Mouse (Mus musculus): ENCODE data around the gene Gm21312. TPM values are rescaled to one million over a fixed set of nuclear protein-coding genes. Genes with fewer than 3 reads are reported as not detected.
"Not testable (repeated sequence)": the region's sequence is repeated elsewhere in the genome, so short reads cannot be mapped to it uniquely, and the experiment has no call there.

Gm21312 gene
- not detected in 2 replicates for polyA plus RNA-seq (2015; fragmentation: Nextera tagmentation; extraction: Ambion mirVana)

GRCm38 (mm10) chr10:104176724-104177123 is at the start of gene Gm21312:
Gene Gm21312 (plus strand): TSS chr10:104177024.
- H3K4me1 ChIP-seq; H3K4me2 ChIP-seq; H3K4me3 ChIP-seq (replicated peaks); H3K27me3 ChIP-seq (replicated peaks); ATAC-seq (ENCODE audit: low FRiP score); H3K36me3 ChIP-seq; H3K9ac ChIP-seq (replicated peaks); H3K27ac ChIP-seq (replicated peaks); H3K9me3 ChIP-seq (replicated peaks): not testable (repeated sequence)
- no CpG with 5 or more reads among the region's 3 CpGs for WGBS

- H3K4me1 ChIP-seq; H3K4me3 ChIP-seq (replicated peaks); H3K27ac ChIP-seq (replicated peaks); H3K9me3 ChIP-seq (replicated peaks); ATAC-seq (ENCODE audit: low FRiP score); H3K36me3 ChIP-seq; H3K4me2 ChIP-seq; H3K27me3 ChIP-seq (replicated peaks); H3K9ac ChIP-seq (replicated peaks): not testable (repeated sequence)
- WGBS: no CpG with 5 or more reads among the region's 3 CpGs
Measured at GRCm38 (mm10) chr10:104142687-104143086, 34.1 kb upstream of the Gm21312 start, which contains the start of gene Gm21293. Gene Gm21293 (plus strand): TSS chr10:104142987.

- H3K4me1 ChIP-seq: not testable (repeated sequence)
Measured at GRCm38 (mm10) chr10:104151197-104151596, 25.6 kb upstream of the Gm21312 start, which contains the start of gene Gm6763. Gene Gm6763 (plus strand): TSS chr10:104151497.

GRCm38 (mm10) chr10:104159706-104160105 is 17.1 kb upstream of the Gm21312 start, which contains the start of gene Gm8764:
Gene Gm8764 (plus strand): TSS chr10:104160006.
- H3K27ac ChIP-seq (replicated peaks); H3K9ac ChIP-seq (replicated peaks); H3K4me2 ChIP-seq; H3K4me3 ChIP-seq (replicated peaks); H3K4me1 ChIP-seq; H3K36me3 ChIP-seq; H3K27me3 ChIP-seq (replicated peaks); H3K9me3 ChIP-seq (replicated peaks); ATAC-seq (ENCODE audit: low FRiP score): not testable (repeated sequence)
- no CpG with 5 or more reads among the region's 3 CpGs for WGBS

More at GRCm38 (mm10) chr10:104151197-104151596, 25.6 kb upstream of the Gm21312 start, which contains the start of gene Gm6763:
- not testable (repeated sequence) for H3K27me3 ChIP-seq (replicated peaks); ATAC-seq (ENCODE audit: low FRiP score); H3K4me3 ChIP-seq (replicated peaks); H3K27ac ChIP-seq (replicated peaks); H3K4me2 ChIP-seq; H3K36me3 ChIP-seq; H3K9me3 ChIP-seq (replicated peaks); H3K9ac ChIP-seq (replicated peaks)
- no CpG with 5 or more reads among the region's 3 CpGs for WGBS

GRCm38 (mm10) chr10:104168215-104168614 is 8.6 kb upstream of the Gm21312 start, which contains the start of gene Gm21304:
Gene Gm21304 (plus strand): TSS chr10:104168515.
- not testable (repeated sequence) for H3K4me2 ChIP-seq; H3K9ac ChIP-seq (replicated peaks); H3K9me3 ChIP-seq (replicated peaks); H3K4me1 ChIP-seq; H3K27ac ChIP-seq (replicated peaks); H3K36me3 ChIP-seq; H3K27me3 ChIP-seq (replicated peaks); H3K4me3 ChIP-seq (replicated peaks); ATAC-seq (ENCODE audit: low FRiP score)
- no CpG with 5 or more reads among the region's 3 CpGs for WGBS

- H3K27ac ChIP-seq (replicated peaks): not testable (repeated sequence)
- WGBS: no CpG with 5 or more reads among the region's 3 CpGs
Measured at GRCm38 (mm10) chr10:104185233-104185632, 8.4 kb downstream of the Gm21312 start, which contains the start of gene Gm20765. Gene Gm20765 (plus strand): TSS chr10:104185533.

GRCm38 (mm10) chr10:104193742-104194141 is 16.9 kb downstream of the Gm21312 start, which contains the start of gene Gm4340:
Gene Gm4340 (plus strand): TSS chr10:104194042.
- ATAC-seq (ENCODE audit: low FRiP score); H3K36me3 ChIP-seq; H3K27me3 ChIP-seq (replicated peaks); H3K4me2 ChIP-seq; H3K4me3 ChIP-seq (replicated peaks); H3K4me1 ChIP-seq; H3K27ac ChIP-seq (replicated peaks); H3K9me3 ChIP-seq (replicated peaks); H3K9ac ChIP-seq (replicated peaks): not testable (repeated sequence)
- no CpG with 5 or more reads among the region's 3 CpGs for WGBS

More at GRCm38 (mm10) chr10:104185233-104185632, 8.4 kb downstream of the Gm21312 start, which contains the start of gene Gm20765:
- H3K4me1 ChIP-seq; H3K36me3 ChIP-seq; ATAC-seq (ENCODE audit: low FRiP score); H3K4me2 ChIP-seq; H3K9ac ChIP-seq (replicated peaks); H3K9me3 ChIP-seq (replicated peaks); H3K4me3 ChIP-seq (replicated peaks); H3K27me3 ChIP-seq (replicated peaks): not testable (repeated sequence)

GRCm38 (mm10) chr10:104209655-104210054 is 32.8 kb downstream of the Gm21312 start:
- no peaks in the 10 kb centered on the region for H3K36me3 ChIP-seq
- no peak overlapping the region for H3K4me3 ChIP-seq (replicated peaks)
- no peaks in the 10 kb centered on the region for H3K27me3 ChIP-seq (replicated peaks)
- H3K9me3 ChIP-seq (replicated peaks): no peaks in the 10 kb centered on the region
- H3K4me2 ChIP-seq: no peak overlapping the region
- ATAC-seq (ENCODE audit: low FRiP score): no peak
- H3K27ac ChIP-seq (replicated peaks): no peak overlapping the region
- no peak overlapping the region for H3K9ac ChIP-seq (replicated peaks)
- 87% methylated on average over 1 of the region's 1 CpGs for WGBS
- no peaks in the 10 kb centered on the region for H3K4me1 ChIP-seq

GRCm38 (mm10) chr10:104210268-104210990 is 33.6 kb downstream of the Gm21312 start:
- ATAC-seq (ENCODE audit: low FRiP score): no peak
- no peak overlapping the region for H3K4me2 ChIP-seq
- H3K27me3 ChIP-seq (replicated peaks): no peaks in the 10 kb centered on the region
- no peak overlapping the region for H3K27ac ChIP-seq (replicated peaks)
- H3K9me3 ChIP-seq (replicated peaks): no peaks in the 10 kb centered on the region
- H3K4me1 ChIP-seq: no peaks in the 10 kb centered on the region
- no peaks in the 10 kb centered on the region for H3K36me3 ChIP-seq
- 80% methylated on average over 3 of the region's 3 CpGs for WGBS
- H3K4me3 ChIP-seq (replicated peaks): no peak overlapping the region
- H3K9ac ChIP-seq (replicated peaks): no peak overlapping the region

- Histone ChIP-seq H3K27ac (replicated peaks) (no peak overlapping the region), H3K4me3 (replicated peaks) (no peak overlapping the region), H3K36me3 (no peaks in the 10 kb centered on the region), H3K4me2 (no peak overlapping the region), H3K4me1 (no peaks in the 10 kb centered on the region), H3K9ac (replicated peaks) (no peak overlapping the region), H3K27me3 (replicated peaks) (no peaks in the 10 kb centered on the region), H3K9me3 (replicated peaks) (no peaks in the 10 kb centered on the region)
- WGBS: 86% methylated on average over 5 of the region's 5 CpGs
- ATAC-seq (ENCODE audit: low FRiP score): no peak
Measured at GRCm38 (mm10) chr10:104214527-104214926, 37.7 kb downstream of the Gm21312 start.

GRCm38 (mm10) chr10:104220303-104221021 is 43.6 kb downstream of the Gm21312 start:
- H3K9ac ChIP-seq (replicated peaks): no peak overlapping the region
- H3K4me2 ChIP-seq: no peak overlapping the region
- H3K4me1 ChIP-seq: no peaks in the 10 kb centered on the region
- H3K9me3 ChIP-seq (replicated peaks): peaks cover 3% of the 10 kb centered on the region; the same call in 1 of the 2 replicates
- H3K4me3 ChIP-seq (replicated peaks): no peak overlapping the region
- H3K27ac ChIP-seq (replicated peaks): no peak overlapping the region
- H3K36me3 ChIP-seq: no peaks in the 10 kb centered on the region
- H3K27me3 ChIP-seq (replicated peaks): no peaks in the 10 kb centered on the region
- ATAC-seq (ENCODE audit: low FRiP score): no peak
- WGBS: 80% methylated on average over 6 of the region's 6 CpGs

Data from neural tube, embryonic 15.5 days (tissue).